Mouse (Mus musculus) MEL (cell line): ENCODE measurements around the gene Tfpi2. TPM values are rescaled to one million over a fixed set of nuclear protein-coding genes. Genes with fewer than 3 reads are reported as not detected.

Experiments used
- DNase-seq: peaks from one replicate; pipeline ENCODE4 v3.0.0; 2011; ENCODE audit warnings: low read depth, low spot score
- H3K27ac ChIP-seq: 2 replicates; pipeline ENCODE4 v1.5.1; 2012; ENCODE audit warnings: low read depth, mild to moderate bottlenecking, control low read depth, low read length, moderate library complexity; ENCODE audit not compliant: control insufficient read depth
- H3K27me3 ChIP-seq, 2 experiments: fragments of 150-350 bp in 1 of 2; sonication (generic) in 1 of 2; 2 replicates each; pipeline ENCODE4 v1.6.1; 2012; ENCODE audit warnings: low read length in 2 of 2, mild to moderate bottlenecking in 2 of 2, improper control_type of control experiment in 1 of 2, moderate library complexity in 1 of 2; ENCODE audit not compliant: insufficient read depth in 2 of 2, control insufficient read depth in 1 of 2
- H3K36me3 ChIP-seq, 2 experiments: 2 replicates each; pipeline ENCODE4 v1.6.1; 2012 to 2014; ENCODE audit warnings: low read length in 2 of 2, improper control_type of control experiment in 1 of 2, inconsistent platforms in 1 of 2, mild to moderate bottlenecking in 1 of 2; ENCODE audit not compliant: insufficient read depth in 2 of 2, control insufficient read depth in 1 of 2
- H3K4me1 ChIP-seq, 2 experiments: fragments of 150-350 bp in 1 of 2; sonication (generic) in 1 of 2; 2 replicates each; pipeline ENCODE4 v1.6.1; 2012; ENCODE audit warnings: low read length in 2 of 2, improper control_type of control experiment in 1 of 2, mild to moderate bottlenecking in 1 of 2; ENCODE audit not compliant: insufficient read depth in 2 of 2, control insufficient read depth in 1 of 2
- H3K4me3 ChIP-seq, 2 experiments: fragments of 150-350 bp in 1 of 2; sonication (generic) in 1 of 2; 2 replicates each; pipeline ENCODE4 v1.5.1; 2012; ENCODE audit warnings: low read depth in 2 of 2, low read length in 2 of 2, mild to moderate bottlenecking in 2 of 2, moderate library complexity in 2 of 2, control low read depth in 1 of 2, improper control_type of control experiment in 1 of 2; ENCODE audit not compliant: control insufficient read depth in 1 of 2, insufficient read depth in 1 of 2
- H3K79me2 ChIP-seq: 2 replicates; pipeline ENCODE4 v1.6.1; 2012; ENCODE audit warnings: mild to moderate bottlenecking, low read length, moderate library complexity; ENCODE audit not compliant: control insufficient read depth, poor library complexity, insufficient read depth
- H3K9ac ChIP-seq: 2 replicates; pipeline ENCODE4 v1.6.1; 2012; ENCODE audit warnings: low read depth, mild to moderate bottlenecking, control low read depth, low read length, moderate library complexity; ENCODE audit not compliant: control insufficient read depth, poor library complexity, severe bottlenecking
- H3K9me3 ChIP-seq: fragments of 150-350 bp; sonication (generic); replicated peaks from 2 replicates; pipeline ENCODE4 v1.6.1; 2012; ENCODE audit warnings: mild to moderate bottlenecking, low read length, improper control_type of control experiment, moderate library complexity; ENCODE audit not compliant: insufficient read depth
- CHD1 ChIP-seq: IDR thresholded peaks from 2 replicates; pipeline ENCODE4 v1.6.1; 2012; ENCODE audit warnings: low read depth, mild to moderate bottlenecking, inconsistent platforms, low read length, improper control_type of control experiment
- CTCF ChIP-seq, 3 experiments: IDR thresholded peaks in 2 of 3; conservative IDR thresholded peaks in 1 of 3; 2 replicates each; pipeline ENCODE4 v1.5.1; 2011 to 2012; ENCODE audit warnings: low read length in 3 of 3, low read depth in 2 of 3, mild to moderate bottlenecking in 2 of 3, improper control_type of control experiment in 1 of 3, inconsistent platforms in 1 of 3, mixed read lengths in 1 of 3, moderate library complexity in 1 of 3; ENCODE audit not compliant: control insufficient read depth in 1 of 3, insufficient read depth in 1 of 3, poor library complexity in 1 of 3, severe bottlenecking in 1 of 3
- ELF1 ChIP-seq: IDR thresholded peaks from 2 replicates; pipeline ENCODE4 v1.6.1; 2014; ENCODE audit warnings: low read depth, mild to moderate bottlenecking, inconsistent platforms, low read length, improper control_type of control experiment, moderate library complexity
- EP300 ChIP-seq, 2 experiments: IDR thresholded peaks; 2 replicates each; pipeline ENCODE4 v1.6.1; 2011; ENCODE audit warnings: improper control_type of control experiment in 2 of 2, low read length in 2 of 2, low read depth in 1 of 2, mild to moderate bottlenecking in 1 of 2
- GABPA ChIP-seq: IDR thresholded peaks from 2 replicates; pipeline ENCODE4 v1.6.1; 2012; ENCODE audit warnings: low read depth, mild to moderate bottlenecking, inconsistent platforms, low read length, improper control_type of control experiment, moderate library complexity
- GATA1 ChIP-seq: IDR thresholded peaks from 2 replicates; pipeline ENCODE4 v1.6.1; 2011; ENCODE audit warnings: low read depth, low read length, improper control_type of control experiment
- HCFC1 ChIP-seq: IDR thresholded peaks from 2 replicates; pipeline ENCODE4 v1.6.1; 2012; ENCODE audit warnings: low read depth, mild to moderate bottlenecking, inconsistent platforms, low read length, improper control_type of control experiment, moderate library complexity
- JUND ChIP-seq: IDR thresholded peaks from 2 replicates; pipeline ENCODE4 v1.6.1; 2011; ENCODE audit warnings: low read depth, mild to moderate bottlenecking, improper control_type of control experiment, low read length
- MAFK ChIP-seq: IDR thresholded peaks from 2 replicates; pipeline ENCODE4 v1.6.1; 2011; ENCODE audit warnings: low read depth, mild to moderate bottlenecking, low read length, improper control_type of control experiment, borderline replicate concordance
- MAZ ChIP-seq: IDR thresholded peaks from 2 replicates; pipeline ENCODE4 v1.6.1; 2012; ENCODE audit warnings: low read depth, mild to moderate bottlenecking, inconsistent platforms, low read length, improper control_type of control experiment
- MXI1 ChIP-seq: IDR thresholded peaks from 2 replicates; pipeline ENCODE4 v1.6.1; 2011; ENCODE audit warnings: mild to moderate bottlenecking, low read depth, low read length, improper control_type of control experiment
- MYC ChIP-seq: IDR thresholded peaks from 2 replicates; pipeline ENCODE4 v1.6.1; 2011; ENCODE audit warnings: low read depth, mild to moderate bottlenecking, low read length, improper control_type of control experiment, moderate library complexity
- NELFE ChIP-seq: IDR thresholded peaks from 2 replicates; pipeline ENCODE4 v1.6.1; 2011; ENCODE audit warnings: low read depth, low read length, improper control_type of control experiment
- NRF1 ChIP-seq: IDR thresholded peaks from 2 replicates; pipeline ENCODE4 v1.6.1; 2014; ENCODE audit warnings: low read depth, mild to moderate bottlenecking, inconsistent platforms, low read length, improper control_type of control experiment, moderate library complexity; ENCODE audit not compliant: poor library complexity, insufficient read depth, severe bottlenecking
- POLR2A ChIP-seq, 2 experiments: IDR thresholded peaks; 2 replicates each; pipeline ENCODE4 v1.6.1; 2011 to 2012; ENCODE audit warnings: low read length in 2 of 2, mild to moderate bottlenecking in 2 of 2, control low read depth in 1 of 2, improper control_type of control experiment in 1 of 2, low read depth in 1 of 2, moderate library complexity in 1 of 2; ENCODE audit not compliant: control insufficient read depth in 1 of 2, insufficient read depth in 1 of 2, poor library complexity in 1 of 2
- POLR2AphosphoS5 ChIP-seq: IDR thresholded peaks from 2 replicates; pipeline ENCODE4 v1.6.1; 2012; ENCODE audit warnings: low read depth, borderline replicate concordance, mild to moderate bottlenecking, inconsistent platforms, low read length, moderate library complexity, mixed read lengths
- RAD21 ChIP-seq: IDR thresholded peaks from 2 replicates; pipeline ENCODE4 v1.6.1; 2011; ENCODE audit warnings: mild to moderate bottlenecking, low read depth, low read length, improper control_type of control experiment
- SIN3A ChIP-seq: IDR thresholded peaks from 2 replicates; pipeline ENCODE4 v1.6.1; 2012; ENCODE audit warnings: low read length, improper control_type of control experiment, inconsistent platforms
- SMC3 ChIP-seq: IDR thresholded peaks from 2 replicates; pipeline ENCODE4 v1.6.1; 2011; ENCODE audit warnings: low read depth, low read length, improper control_type of control experiment
- TAL1 ChIP-seq: IDR thresholded peaks from 2 replicates; pipeline ENCODE4 v1.6.1; 2012; ENCODE audit warnings: mild to moderate bottlenecking, inconsistent platforms, low read length, moderate library complexity, mixed read lengths
- TBP ChIP-seq: IDR thresholded peaks from 2 replicates; pipeline ENCODE4 v1.8.0; 2011; ENCODE audit warnings: low read depth, low read length, improper control_type of control experiment
- USF2 ChIP-seq, 2 experiments: IDR thresholded peaks; 2 replicates each; pipeline ENCODE4 v1.6.1; 2011 to 2012; ENCODE audit warnings: improper control_type of control experiment in 2 of 2, low read length in 2 of 2, borderline replicate concordance in 1 of 2, inconsistent platforms in 1 of 2, low read depth in 1 of 2, mild to moderate bottlenecking in 1 of 2; ENCODE audit not compliant: insufficient read depth in 1 of 2
- ZC3H11A ChIP-seq: IDR thresholded peaks from 2 replicates; pipeline ENCODE4 v1.6.1; 2012; ENCODE audit warnings: low read depth, mild to moderate bottlenecking, inconsistent platforms, low read length, improper control_type of control experiment
- polyA plus RNA-seq, 2 experiments: library from polyadenylated mRNA; stranded (reverse) in 1 of 2; unstranded in 1 of 2; fragments of >175 nt in 1 of 2; fragments of >200 nt in 1 of 2; gene quantifications; 2 replicates each; pipeline versions ENCODE4 v1.2.1 to v1.2.4; 2012; ENCODE audit warnings: low replicate concordance in 2 of 2, low read depth in 1 of 2; ENCODE audit not compliant: insufficient read length in 2 of 2, insufficient read depth in 1 of 2, missing spikeins in 1 of 2
- total RNA-seq: library from RNA; depleted of rRNA; stranded (reverse); fragments of 300-350 nt; gene quantifications from 2 replicates; pipeline ENCODE4 v1.2.3, GENCODE M21; 2012

Gene Tfpi2
- total and polyA plus RNA-seq, 3 experiments: not detected

- TF ChIP-seq CHD1 (no peak), POLR2A (IDR thresholded peaks at IDR 0.05; ENCODE audit: control insufficient read depth in 1 of 2, insufficient read depth in 1 of 2, low read depth in 1 of 2, low read length in 2 of 2, poor library complexity in 1 of 2) (no peak), SIN3A (no peak), JUND (no peak), MXI1 (no peak), MYC (no peak)
- no peak for DNase-seq
Observed at GRCm38 (mm10) chr6:4003890-4004306, 15.2 kb upstream of the Tfpi2 start, which contains the start of gene Gng11. Gng11 (plus strand) TSS chr6:4003904.

GRCm38 (mm10) chr6:4003445-4003844 lies 14.7 kb upstream of the Tfpi2 start:
- H3K9me3 ChIP-seq: no peaks in the 10 kb centered on the region
- no peaks in the 10 kb centered on the region for H3K79me2 ChIP-seq
- TF ChIP-seq MYC (no peak), USF2 (IDR thresholded peaks at IDR 0.05; ENCODE audit: borderline replicate concordance in 1 of 2, insufficient read depth in 1 of 2, low read depth in 1 of 2, low read length in 2 of 2) (no peak), NRF1 (no peak), MAFK (no peak), GABPA (no peak), POLR2AphosphoS5 (no peak), MAZ (no peak), TBP (no peak), ZC3H11A (no peak), CTCF (IDR thresholded peaks at IDR 0.05 in 2 of 3, conservative IDR thresholded peaks at IDR 0.05 in 1 of 3; ENCODE audit: control insufficient read depth in 1 of 3, insufficient read depth in 1 of 3, low read depth in 2 of 3, low read length in 3 of 3, poor library complexity in 1 of 3, severe bottlenecking in 1 of 3) (no peak), SMC3 (no peak), NELFE (no peak), ELF1 (no peak), TAL1 (no peak), RAD21 (no peak), GATA1 (no peak), HCFC1 (no peak), EP300 (IDR thresholded peaks at IDR 0.05; ENCODE audit: low read depth in 1 of 2, low read length in 2 of 2) (no peak)
- no peaks in the 10 kb centered on the region for H3K36me3 ChIP-seq
- DNase-seq: no peak
- no peaks in the 10 kb centered on the region for H3K4me1 ChIP-seq
- H3K9ac ChIP-seq: no peak overlapping the region
- H3K27me3 ChIP-seq: peaks cover 0 to 2% of the 10 kb centered on the region in 2 experiments; a peak in 2 of 4 replicates
- no peak overlapping the region for H3K27ac ChIP-seq
- H3K4me3 ChIP-seq: no peak overlapping the region

More at GRCm38 (mm10) chr6:4003890-4004306, 15.2 kb upstream of the Tfpi2 start, which contains the start of gene Gng11:
- Histone ChIP-seq H3K9ac (no peak within 1 kb of the TSS), H3K79me2 (no peaks in the 10 kb centered on the region), H3K27ac (no peak within 1 kb of the TSS), H3K27me3 (peaks cover 0 to 2% of the 10 kb centered on the region in 2 experiments; a peak in 2 of 4 replicates), H3K4me1 (no peaks in the 10 kb centered on the region), H3K4me3 (no peak within 1 kb of the TSS), H3K9me3 (no peaks in the 10 kb centered on the region), H3K36me3 (no peaks in the 10 kb centered on the region)
